Mouse (Mus musculus) kidney, adult 8-10 months (tissue): ENCODE data around the gene H2afy.

Experiments
- DNase-seq, 2 experiments: peaks; one replicate each; pipeline ENCODE4 v3.0.0; 2022

The H2afy gene

DNA sequence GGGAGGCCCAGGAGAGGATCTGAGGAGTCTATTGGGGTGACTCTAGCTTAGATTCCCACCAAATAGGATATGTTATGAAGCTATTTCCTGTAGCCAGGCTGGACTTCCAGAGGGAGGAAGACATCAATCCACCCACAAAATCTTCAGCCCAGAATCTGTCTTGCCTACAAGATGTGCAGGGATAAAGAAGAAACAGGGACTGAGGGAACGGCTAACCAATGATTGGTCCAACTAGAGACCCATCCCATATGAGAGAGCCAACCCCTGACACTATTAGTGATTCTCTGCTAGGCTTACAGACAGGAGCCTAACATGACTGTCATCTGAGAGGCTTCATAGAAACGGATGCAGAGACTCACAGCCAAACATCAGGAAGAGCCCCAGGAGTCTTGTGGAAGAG lies 7.9 kb upstream of the H2afy start:
- DNase-seq, result peak; percentile 24 to 57

DNA sequence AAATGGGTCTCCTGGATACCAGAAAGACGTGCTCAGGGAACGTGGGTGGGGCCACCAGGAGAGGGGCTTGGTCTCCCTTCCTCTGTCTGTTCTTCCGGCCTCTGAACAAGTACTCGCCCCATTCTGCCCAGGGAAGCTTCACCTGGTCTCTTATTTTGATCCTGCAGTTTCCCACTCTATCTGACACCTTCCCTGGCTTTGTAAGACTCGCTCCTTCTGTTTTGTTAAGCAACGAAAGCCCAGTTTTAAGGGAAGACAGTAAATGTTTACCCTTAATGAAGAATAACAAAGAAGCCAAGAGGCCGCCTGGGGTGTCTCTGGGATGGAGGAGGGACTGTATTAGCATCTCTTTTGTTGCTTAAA lies 7.0 kb upstream of the H2afy start:
- DNase-seq, result no peak

DNA sequence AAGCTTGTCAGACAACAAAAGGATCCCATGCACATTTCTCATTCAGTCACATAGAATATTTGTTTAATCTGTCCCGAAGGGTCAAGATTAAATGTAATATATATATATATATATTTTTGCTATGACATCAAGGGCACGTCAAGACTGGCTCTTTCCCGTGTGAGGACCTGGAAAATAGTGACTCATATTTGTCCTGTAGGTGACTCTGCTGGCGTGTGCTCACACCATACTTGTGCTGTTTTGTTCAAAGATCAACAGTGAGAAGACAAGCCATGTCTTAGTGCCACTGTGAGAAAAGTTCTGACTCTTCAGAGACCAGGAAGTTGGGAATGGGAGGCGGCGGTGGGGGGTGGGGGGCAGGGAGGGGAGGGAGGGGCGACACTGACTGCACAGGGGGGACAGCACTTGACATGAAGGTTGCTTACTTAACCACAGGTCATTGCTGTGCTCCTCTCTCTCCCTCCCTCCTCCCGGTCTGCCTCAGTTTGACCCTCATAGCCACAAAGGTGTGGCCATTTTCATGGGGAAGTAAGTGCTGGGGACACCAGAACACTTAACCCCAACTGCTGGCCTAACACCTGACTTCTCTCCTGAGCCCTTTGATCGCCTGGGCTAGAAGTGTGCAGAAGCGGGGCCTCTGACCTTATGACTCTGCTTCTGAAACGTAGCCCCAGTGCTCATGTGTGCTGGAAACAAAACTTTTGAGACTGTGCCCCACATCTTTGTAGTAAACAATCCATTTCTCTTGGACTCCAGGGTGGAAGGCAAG lies 6.4 kb upstream of the H2afy start:
- no peak for DNase-seq

DNA sequence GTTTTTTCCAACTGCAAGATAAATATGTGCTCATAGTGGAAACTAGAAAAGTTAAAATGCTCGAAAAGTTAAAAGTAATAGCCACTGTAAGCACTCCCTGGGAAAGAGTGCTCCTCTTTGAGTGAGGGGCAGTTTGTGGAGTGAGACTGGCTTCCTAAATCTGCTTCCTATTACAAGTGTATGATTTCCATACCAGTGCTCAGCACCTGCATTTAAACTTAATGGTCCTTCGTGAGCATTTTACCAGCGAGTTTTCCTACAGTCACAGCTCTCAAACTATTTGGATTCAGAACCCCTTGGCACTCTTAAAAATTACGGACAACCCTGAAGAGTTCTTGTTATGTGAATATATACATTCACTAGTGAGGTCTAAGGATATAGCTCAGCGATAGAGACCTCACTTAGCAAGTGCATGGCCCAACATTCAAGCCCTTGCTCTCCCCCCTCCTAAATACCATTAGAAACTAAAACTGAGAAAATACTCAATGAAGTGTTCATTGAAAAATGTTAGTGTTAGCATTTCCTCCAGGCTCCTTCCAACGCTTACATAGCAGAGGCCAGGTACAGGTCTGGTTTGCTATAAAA lies 3.1 kb upstream of the H2afy start:
- no peak for DNase-seq

DNA sequence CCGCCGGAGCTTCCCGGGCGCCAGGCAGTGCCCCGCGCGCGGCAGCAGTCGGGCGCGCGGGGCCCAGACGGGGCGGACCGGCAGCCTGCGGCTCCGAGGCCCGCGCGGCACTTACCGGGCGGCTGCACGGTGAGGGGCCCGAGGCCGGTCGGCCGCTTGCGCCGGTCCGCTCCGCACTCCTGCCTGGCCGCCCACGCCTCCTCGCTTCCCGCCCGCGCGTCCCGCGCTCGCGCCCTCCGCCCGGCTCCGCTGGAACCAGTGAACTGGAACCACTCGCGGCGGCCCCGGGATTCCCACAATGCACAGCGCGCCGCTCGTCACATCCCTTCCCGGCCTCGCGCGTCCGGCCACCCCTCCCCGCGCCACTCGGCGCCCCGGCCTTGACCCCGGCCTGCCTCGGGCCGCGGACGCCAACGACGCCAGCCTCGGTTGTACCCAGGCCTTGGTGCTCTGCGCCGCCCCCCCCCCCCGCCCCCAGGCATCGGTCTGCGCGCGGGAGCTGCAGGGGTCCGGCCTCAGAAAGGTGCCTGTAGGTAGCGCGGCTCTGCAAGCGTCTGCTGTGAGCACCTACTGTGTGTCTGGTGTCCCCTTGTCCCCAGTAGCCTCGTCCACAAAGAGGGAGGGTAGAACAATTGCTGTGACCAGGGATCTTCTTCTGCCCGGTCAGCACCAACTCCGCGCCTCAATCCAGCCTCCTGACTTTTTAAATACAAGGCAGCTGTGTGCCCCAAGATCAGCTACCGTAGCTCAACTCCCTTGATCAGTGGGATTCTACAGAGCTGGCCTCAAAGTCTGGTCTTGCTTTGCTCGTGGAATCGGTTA lies 719 bp downstream of the H2afy start:
- DNase-seq, result peak; percentile 86 to 89

DNA sequence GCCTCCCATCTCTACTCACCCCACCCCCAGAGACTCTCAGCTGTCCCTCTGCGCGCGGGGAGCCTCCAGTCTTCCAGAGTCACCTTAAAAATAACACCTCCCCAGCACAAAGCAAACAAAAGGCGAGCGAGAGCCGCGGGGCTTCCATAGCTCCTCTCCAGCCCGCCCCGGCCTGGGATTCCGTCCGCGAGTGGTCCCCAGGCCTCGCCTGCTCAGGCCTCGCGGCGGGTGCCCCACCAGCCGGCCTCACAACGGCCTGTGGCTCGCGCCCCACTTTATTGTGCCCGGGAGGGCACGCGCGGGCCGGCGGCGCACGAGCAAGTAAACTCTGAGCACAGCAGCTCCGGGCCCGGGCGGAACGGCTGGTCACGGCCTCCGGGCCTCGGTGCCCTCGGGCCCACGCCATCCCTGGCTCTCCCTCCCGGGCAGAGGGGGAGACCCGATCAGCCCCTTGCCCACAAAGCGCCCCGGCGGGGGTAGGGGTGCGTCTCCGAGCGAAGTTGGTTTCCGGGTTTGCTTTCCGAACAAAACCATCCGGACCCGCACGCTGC lies 1.5 kb downstream of the H2afy start:
- DNase-seq, result no peak

- DNase-seq, result no peak
Measured at GRCm38 (mm10) chr13:56134031-56134430, 2.1 kb downstream of the H2afy start.

- DNase-seq, result no peak
Measured at GRCm38 (mm10) chr13:56132941-56133340, 3.2 kb downstream of the H2afy start.

GRCm38 (mm10) chr13:56132326-56132936 lies 3.7 kb downstream of the H2afy start:
- no peak for DNase-seq

- no peak for DNase-seq
Measured at GRCm38 (mm10) chr13:56130544-56130943, 5.6 kb downstream of the H2afy start.

GRCm38 (mm10) chr13:56129578-56129977 lies 6.6 kb downstream of the H2afy start:
- DNase-seq, result no peak

DNA sequence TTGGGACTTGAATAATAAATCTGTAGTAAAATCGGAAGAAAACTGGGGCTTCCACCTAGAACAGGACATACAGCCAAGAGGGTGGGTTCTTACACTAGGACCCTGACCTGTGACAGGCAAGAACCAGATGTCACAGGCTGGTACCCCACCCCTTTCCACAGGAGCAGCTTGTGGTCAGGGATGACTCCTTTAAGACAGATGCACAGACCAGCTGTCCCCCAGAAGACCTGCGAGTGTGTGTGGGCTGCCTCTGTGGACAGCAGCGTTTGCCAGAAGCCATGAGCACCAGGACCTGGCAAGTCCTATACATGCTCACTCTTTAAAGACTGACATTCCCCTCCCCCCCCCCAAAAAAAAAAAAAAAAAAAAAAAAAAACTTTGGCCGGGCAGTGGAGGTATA lies 7.1 kb downstream of the H2afy start:
- no peak for DNase-seq

DNA sequence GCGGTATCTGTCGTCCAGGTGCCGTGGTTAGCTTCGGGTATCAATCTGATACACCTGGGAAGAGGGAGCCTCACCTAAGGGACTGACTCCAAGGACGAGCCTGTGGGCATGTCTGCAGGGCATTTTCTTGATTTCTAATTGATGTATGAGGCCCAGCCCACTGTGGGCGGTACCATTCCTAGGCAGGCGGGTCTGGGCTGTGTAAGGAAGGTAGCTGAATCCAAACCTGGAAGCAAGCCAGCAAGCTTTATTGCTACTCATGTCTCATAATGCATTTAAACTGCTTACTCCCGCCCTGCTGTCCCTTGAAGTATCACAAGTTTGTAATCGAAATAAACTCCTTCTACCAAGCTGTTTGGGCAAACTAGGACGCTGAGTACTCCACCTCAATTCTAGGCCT lies 10.5 kb downstream of the H2afy start:
- no peak for DNase-seq

DNA sequence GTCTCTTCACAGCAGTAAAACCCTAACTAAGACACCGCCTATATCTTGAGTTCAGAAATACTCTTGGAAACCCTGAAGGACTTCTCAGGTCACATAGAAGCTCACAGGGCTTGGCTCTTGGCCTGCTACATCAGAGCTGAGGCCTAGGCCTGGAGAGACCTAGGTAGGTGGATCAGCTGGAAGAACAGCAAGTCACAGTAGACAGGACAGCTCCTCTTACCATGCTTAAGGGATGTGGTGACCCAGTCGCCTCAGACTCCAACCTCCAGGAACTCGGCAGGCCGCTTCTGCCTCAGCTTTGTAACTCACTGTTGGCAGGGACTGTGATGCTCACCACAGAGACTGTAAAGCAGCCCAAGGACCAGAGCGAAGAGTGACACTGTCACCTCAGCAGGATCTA lies 13.1 kb downstream of the H2afy start:
- DNase-seq, result no peak

- DNase-seq, result no peak
Measured at GRCm38 (mm10) chr13:56117991-56118765, 18.0 kb downstream of the H2afy start.

DNA sequence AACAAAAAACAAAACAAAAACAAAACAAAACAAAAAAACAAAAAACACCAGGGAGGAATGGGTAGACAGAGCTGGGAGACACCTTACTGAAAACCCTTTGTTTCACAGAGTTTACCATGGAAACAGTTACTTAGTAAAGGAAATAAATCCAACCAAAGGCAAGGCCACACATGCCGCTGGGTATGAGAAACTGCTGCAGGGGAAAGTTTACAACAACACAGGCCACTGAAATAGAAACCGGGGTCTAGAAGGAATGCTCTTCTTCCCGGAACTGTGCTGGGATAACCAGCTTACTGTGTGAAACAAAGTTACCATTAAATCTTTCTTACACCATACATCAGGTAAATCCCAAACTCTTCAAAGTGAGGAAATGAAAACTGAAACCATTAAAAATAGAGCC lies 20.3 kb downstream of the H2afy start:
- DNase-seq, result no peak

DNA sequence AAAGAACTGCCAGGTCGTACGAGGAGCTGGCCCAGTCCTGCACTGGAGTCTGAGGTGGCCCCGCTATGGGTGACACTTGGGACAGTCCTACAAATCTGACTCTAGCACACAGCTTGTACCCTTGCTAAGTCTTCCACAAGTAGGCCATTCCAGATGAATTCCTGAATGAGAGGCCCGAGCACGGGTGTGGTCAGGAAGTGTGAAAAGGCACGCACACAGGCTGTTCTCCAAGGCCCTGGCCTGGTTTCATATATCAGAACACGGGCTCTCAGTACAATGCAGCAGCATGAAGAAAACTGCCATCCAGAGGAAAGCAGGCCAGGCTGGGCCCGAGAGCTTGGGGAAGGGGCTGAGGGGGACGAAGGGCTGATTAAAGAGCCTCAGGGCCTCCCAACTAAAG lies 20.8 kb downstream of the H2afy start:
- no peak for DNase-seq

GRCm38 (mm10) chr13:56113431-56114248 lies 22.5 kb downstream of the H2afy start:
- peak; percentile 44 to 51 for DNase-seq

DNA sequence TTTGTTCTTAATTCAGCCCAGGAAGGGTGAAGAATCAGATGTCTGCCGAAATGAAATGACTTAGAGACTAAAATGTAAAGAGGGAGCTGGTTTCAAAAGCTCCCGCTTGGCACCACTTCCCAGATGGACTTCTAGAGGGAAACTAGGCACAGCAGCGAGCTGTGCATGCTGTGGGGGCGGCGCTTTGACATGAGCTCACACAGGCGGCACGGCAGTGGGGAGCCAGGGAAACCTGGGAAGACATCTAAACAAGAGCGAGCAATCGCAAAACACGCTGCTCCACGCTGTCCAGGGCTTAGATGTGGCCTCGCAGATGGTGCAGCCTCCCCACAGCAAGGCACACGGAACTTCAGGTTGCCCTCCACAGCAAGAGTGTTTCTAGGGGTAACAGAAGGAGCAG lies 23.2 kb downstream of the H2afy start:
- no peak for DNase-seq

DNA sequence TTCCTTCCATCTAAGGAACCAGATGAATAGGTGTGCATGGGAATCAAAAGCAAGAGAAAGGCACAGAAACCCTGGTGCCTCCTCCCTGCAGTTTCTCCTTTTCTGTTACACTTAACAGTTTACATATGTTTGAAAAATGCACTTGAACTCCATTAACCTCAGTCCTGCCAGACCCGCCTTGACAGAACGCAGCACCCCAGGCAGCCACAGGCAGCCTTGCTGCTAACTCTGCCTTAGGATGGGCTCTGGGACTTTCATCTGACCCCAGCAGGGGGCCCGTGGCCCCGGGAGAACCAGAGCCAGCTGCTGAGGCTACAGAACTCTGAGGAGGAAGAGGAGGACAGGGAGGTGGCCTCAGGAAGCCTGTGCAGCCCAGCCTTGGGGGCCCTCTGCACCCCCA lies 23.7 kb downstream of the H2afy start:
- DNase-seq, result no peak

DNA sequence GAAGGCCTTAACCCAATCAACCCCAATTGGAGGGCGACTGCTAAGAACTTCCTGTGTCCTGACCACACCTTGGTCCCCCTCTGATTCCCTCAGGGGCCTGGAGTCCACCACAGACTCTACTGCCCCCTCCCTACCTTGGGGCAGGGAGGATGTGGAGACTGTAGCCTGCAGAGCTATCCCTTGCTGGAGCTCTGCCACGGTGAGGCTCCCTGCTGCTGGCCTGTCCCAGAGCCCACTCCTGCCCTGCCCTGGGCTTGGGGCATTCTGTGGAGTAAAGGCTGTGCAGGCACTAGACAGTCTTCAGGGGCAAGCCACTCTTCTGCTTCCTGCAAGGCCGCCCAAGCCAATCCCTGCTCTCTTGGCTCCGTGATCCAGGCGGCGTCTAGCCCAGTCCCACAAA lies 24.6 kb downstream of the H2afy start:
- no peak for DNase-seq
